Mouse (Mus musculus) midbrain, postnatal 0 days (tissue): ENCODE results near the gene Tvp23b. TPM values are rescaled to one million over a fixed set of nuclear protein-coding genes. Genes with fewer than 3 reads are reported as not detected.
A peak's percentile ranks its signal among the peaks of the same experiment; 100 is the strongest.

Source experiments
- ATAC-seq: fragments of 200-750 bp; cut with Nextera tagmentation; 2 replicates; pipeline ENCODE4 v1.8.0; 2017; ENCODE audit warnings: moderate number of reproducible peaks, mild to moderate bottlenecking, moderate TSS enrichment, moderate library complexity; ENCODE audit not compliant: low FRiP score
- DNase-seq: peaks from one replicate; pipeline ENCODE4 v3.0.0-alpha.2; 2015; ENCODE audit warnings: low spot score
- H3K27ac ChIP-seq: fragments of 300-500 bp; sonication (generic); 2 replicates; pipeline ENCODE4 v1.5.1; 2014; ENCODE audit warnings: low read depth, mild to moderate bottlenecking, low read length, mixed read lengths
- H3K27me3 ChIP-seq: fragments of 300-500 bp; sonication (generic); 2 replicates; pipeline ENCODE4 v1.6.1; 2014; ENCODE audit warnings: low read length, control low read depth, mixed read lengths; ENCODE audit not compliant: insufficient read depth
- H3K36me3 ChIP-seq: fragments of 300-500 bp; sonication (generic); 2 replicates; pipeline ENCODE4 v1.6.1; 2014; ENCODE audit warnings: low read length, control low read depth, mixed read lengths; ENCODE audit not compliant: insufficient read depth
- H3K4me1 ChIP-seq: fragments of 300-500 bp; sonication (generic); 2 replicates; pipeline ENCODE4 v1.6.1; 2014; ENCODE audit warnings: mild to moderate bottlenecking, control low read depth, antibody characterized with exemption, low read length, mixed read lengths; ENCODE audit not compliant: insufficient read depth
- H3K4me2 ChIP-seq: fragments of 300-500 bp; sonication (generic); 2 replicates; pipeline ENCODE4 v1.6.1; 2014; ENCODE audit warnings: low read depth, mild to moderate bottlenecking, low read length, mixed read lengths; ENCODE audit not compliant: poor library complexity, severe bottlenecking
- H3K4me3 ChIP-seq: fragments of 300-500 bp; sonication (generic); 2 replicates; pipeline ENCODE4 v1.5.1; 2014; ENCODE audit warnings: low read depth, mild to moderate bottlenecking, low read length, moderate library complexity
- H3K9ac ChIP-seq: fragments of 300-500 bp; sonication (generic); replicated peaks from 2 replicates; pipeline ENCODE4 v1.6.1; 2014; ENCODE audit warnings: mild to moderate bottlenecking, low read length, moderate library complexity, mixed read lengths; ENCODE audit not compliant: poor library complexity, severe bottlenecking
- H3K9me3 ChIP-seq: fragments of 300-500 bp; sonication (generic); 2 replicates; pipeline ENCODE4 v1.6.1; 2016; ENCODE audit warnings: low read length, control low read depth
- CTCF ChIP-seq: IDR thresholded peaks from 2 replicates; pipeline ENCODE4 v1.5.1; 2016; ENCODE audit warnings: antibody characterized with exemption, mild to moderate bottlenecking
- WGBS: fragments of 180-500 bp; shearing (Covaris S2); extraction: QIAGEN DNeasy Blood & Tissue Kit; methylation state at CpG from one replicate; pipeline ENCODE4 v1.1.7; 2014; 5-methylcytosine and 5-hydroxymethylcytosine counted together
- polyA plus RNA-seq: library from polyadenylated mRNA; unstranded; fragments of >200 nt; fragmentation: Nextera tagmentation; extraction: Ambion mirVana; gene quantifications from 2 replicates; pipeline ENCODE4 v1.2.1, GENCODE M21; 2015
- total RNA-seq: library from RNA; depleted of rRNA; stranded (reverse); fragments of >200 nt; gene quantifications from 2 replicates; pipeline ENCODE4 v1.2.3, GENCODE M21; 2014

The Tvp23b gene
- total and polyA plus RNA-seq, 2 experiments from 2014 or later = 36.6 to 42.5 TPM

DNA sequence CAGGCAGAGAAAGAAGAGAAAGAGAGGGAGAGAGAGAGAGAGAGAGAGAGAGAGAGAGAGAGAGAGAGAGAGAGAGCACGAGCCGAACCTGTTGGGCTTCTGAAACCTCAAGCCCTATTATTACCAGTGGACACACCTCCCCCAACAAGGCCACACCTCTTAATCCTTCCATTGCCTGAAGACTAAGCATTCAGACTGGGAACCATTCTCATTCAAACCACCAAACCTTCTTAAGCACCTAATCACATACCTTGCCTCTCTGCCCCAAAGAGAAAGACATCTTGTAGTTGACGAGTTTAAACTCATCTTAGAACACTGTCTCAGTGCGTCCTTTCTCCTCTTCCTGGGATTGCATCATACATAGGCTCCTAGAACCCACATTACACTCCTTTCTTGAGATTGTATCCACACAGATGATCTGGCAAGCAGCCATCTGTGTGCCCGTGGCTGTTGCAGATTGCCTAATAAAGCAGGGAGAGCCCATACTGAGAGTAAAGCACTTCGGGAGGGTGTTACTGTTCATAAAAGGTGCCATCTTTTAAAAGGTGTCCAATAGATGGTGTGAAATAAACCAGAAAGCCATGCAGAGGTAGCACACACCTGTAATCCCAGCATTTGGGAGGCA is 24.7 kb downstream of the Tvp23b start:
- H3K27me3 ChIP-seq = no peaks in the 10 kb centered on the region
- DNase-seq (no peak), ATAC-seq (no peak)
- TF ChIP-seq CTCF = no peak
- H3K36me3 ChIP-seq = no peaks in the 10 kb centered on the region
- no peaks in the 10 kb centered on the region for H3K4me1 ChIP-seq
- H3K27ac ChIP-seq = no peak overlapping the region
- H3K9ac ChIP-seq = no peak overlapping the region
- no peak overlapping the region for H3K4me2 ChIP-seq
- H3K4me3 ChIP-seq = no peak overlapping the region
- 66% methylated on average over 6 of the region's 6 CpGs for WGBS
- no peaks in the 10 kb centered on the region for H3K9me3 ChIP-seq

DNA sequence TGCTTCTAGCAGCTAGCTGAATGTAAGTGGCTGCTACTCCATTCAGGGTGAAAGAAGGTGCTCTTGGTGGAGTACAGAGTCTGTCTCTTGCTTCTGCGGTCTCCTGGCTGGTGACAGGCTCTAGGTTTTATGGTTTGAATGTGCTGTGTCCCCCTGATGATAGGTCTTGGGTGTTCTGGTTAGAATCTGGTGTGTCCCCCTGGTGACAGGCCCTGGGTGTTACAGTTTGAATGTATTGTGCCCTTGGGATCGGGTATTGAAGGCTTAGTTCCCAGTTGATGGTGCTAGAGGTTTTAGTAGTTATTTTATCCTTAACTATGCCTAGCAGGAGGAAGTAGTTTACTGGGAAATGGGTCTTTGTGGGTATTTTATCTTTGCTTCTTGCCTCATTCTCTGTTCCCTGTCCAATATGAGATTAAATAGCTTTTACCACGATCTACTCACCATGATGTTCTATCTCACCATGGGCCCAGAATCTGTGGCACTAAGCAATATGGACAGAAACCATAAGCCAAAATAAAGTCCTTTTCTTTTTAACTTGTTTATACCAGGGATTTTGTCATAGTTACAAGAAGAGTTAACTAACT is 30.6 kb downstream of the Tvp23b start:
- Histone ChIP-seq H3K9me3 (no peaks in the 10 kb centered on the region), H3K4me1 (0 out of 2 replicates have a peak, but pooled peaks cover 3% of the 10 kb centered on the region), H3K27me3 (no peaks in the 10 kb centered on the region), H3K9ac (no peak overlapping the region), H3K4me2 (no peak overlapping the region), H3K27ac (no peak overlapping the region), H3K4me3 (no peak overlapping the region), H3K36me3 (no peaks in the 10 kb centered on the region)
- no peak for ATAC-seq
- peak; percentile 13; the same call in 1 of the 2 replicates for TF ChIP-seq CTCF
- no peak for DNase-seq
- 88% methylated on average over 3 of the region's 3 CpGs for WGBS

DNA sequence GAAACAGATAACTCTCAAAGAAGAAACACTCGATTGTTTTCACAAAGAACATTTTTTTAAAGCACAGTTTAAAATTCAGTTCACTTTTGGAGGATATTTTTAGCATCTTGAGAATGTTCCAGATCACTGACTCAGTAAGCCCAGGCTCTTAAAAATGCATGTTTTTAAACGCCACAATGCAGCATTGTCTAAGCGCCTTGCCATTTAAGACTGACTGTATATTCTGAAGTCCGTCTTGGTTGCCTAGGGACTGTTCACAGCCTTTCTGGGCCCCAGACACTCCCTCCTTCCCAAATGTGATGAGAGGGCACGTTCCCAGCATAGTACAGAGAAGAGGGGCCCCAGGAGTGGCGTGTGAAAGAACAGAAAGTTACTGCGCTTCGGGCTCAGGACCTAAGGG is 32.1 kb downstream of the Tvp23b start:
- H3K9ac ChIP-seq = no peak overlapping the region
- no peak for TF ChIP-seq CTCF
- H3K27me3 ChIP-seq = no peaks in the 10 kb centered on the region
- H3K9me3 ChIP-seq = no peaks in the 10 kb centered on the region
- no peak overlapping the region for H3K4me2 ChIP-seq
- ATAC-seq = no peak
- 0 out of 2 replicates have a peak, but pooled peaks cover 3% of the 10 kb centered on the region for H3K4me1 ChIP-seq
- H3K27ac ChIP-seq = no peak overlapping the region
- H3K36me3 ChIP-seq = no peaks in the 10 kb centered on the region
- H3K4me3 ChIP-seq = no peak overlapping the region
- DNase-seq = peak; percentile 4
- WGBS = 40% methylated on average over 8 of the region's 8 CpGs

DNA sequence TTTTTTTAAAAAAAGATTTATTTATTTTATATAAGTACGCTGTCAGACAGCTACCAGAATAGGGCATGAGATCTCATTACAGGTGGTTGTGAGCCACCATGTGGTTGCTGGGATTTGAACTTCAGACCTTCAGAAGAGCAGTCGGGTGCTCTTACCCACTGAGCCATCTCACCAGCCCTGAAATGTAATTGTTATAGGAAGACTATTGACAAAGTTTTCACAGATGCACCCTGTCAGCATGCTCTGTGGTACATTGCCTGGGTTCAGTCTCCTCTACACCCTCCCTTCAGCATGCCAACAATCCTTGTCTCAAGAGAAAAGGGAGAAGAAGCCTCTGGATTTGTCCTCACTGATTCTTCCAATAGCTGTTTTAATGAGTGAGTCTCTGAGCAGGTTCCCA is 33.9 kb downstream of the Tvp23b start:
- no peak overlapping the region for H3K4me2 ChIP-seq
- 91% methylated on average over 2 of the region's 2 CpGs for WGBS
- no peak overlapping the region for H3K9ac ChIP-seq
- H3K27me3 ChIP-seq = no peaks in the 10 kb centered on the region
- no peak overlapping the region for H3K27ac ChIP-seq
- no peaks in the 10 kb centered on the region for H3K9me3 ChIP-seq
- no peak overlapping the region for H3K4me3 ChIP-seq
- no peaks in the 10 kb centered on the region for H3K36me3 ChIP-seq
- ATAC-seq (no peak), DNase-seq (no peak)
- 0 out of 2 replicates have a peak, but pooled peaks cover 3% of the 10 kb centered on the region for H3K4me1 ChIP-seq
- no peak for TF ChIP-seq CTCF

DNA sequence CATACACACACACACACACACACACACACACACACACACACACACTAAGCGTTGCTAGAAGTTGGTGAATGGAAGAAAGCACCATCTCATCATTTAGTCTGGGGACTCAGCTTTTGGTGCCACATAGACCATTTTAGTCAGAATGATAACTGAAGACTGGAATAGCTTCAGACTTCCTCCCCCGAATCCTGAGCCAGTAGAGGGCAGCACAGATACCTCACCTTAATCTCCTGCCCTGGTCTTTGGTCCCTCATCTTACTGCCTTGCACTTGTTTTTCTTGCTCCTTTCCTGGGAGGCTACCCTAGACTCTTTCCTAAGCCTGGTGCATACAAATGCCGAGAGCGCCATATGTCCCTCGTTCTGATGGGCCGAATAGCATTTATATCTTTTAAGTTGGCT is 35.3 kb downstream of the Tvp23b start:
- WGBS = 66% methylated on average over 6 of the region's 6 CpGs
- H3K4me1 ChIP-seq = 0 out of 2 replicates have a peak, but pooled peaks cover 3% of the 10 kb centered on the region
- no peak overlapping the region for H3K9ac ChIP-seq
- H3K4me2 ChIP-seq = no peak overlapping the region
- H3K27ac ChIP-seq = no peak overlapping the region
- TF ChIP-seq CTCF = peak; percentile 48
- no peaks in the 10 kb centered on the region for H3K36me3 ChIP-seq
- DNase-seq = no peak
- H3K9me3 ChIP-seq = no peaks in the 10 kb centered on the region
- H3K27me3 ChIP-seq = no peaks in the 10 kb centered on the region
- ATAC-seq = no peak
- no peak overlapping the region for H3K4me3 ChIP-seq

DNA sequence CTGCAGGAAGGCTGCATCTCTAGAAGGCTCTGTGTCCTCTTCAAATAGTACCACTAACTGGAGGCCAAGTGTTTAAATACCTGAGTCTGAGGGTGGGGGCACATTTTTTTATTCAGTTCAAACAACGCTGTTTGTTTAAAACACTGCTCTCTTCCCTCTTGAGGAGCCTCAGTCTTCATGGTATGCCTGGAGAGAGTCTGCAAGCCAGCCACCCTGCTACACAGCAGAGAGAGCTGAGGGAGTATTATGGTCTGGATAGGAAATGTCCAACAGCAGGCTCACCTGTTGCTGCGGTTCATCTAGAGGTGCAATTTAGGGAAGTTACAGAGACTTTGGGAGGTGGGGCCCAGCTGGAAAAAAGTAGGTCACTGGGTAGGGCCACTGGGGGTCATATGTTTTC is 36.2 kb downstream of the Tvp23b start:
- no peak for DNase-seq
- Histone ChIP-seq H3K9ac (no peak overlapping the region), H3K36me3 (no peaks in the 10 kb centered on the region), H3K9me3 (no peaks in the 10 kb centered on the region), H3K27me3 (no peaks in the 10 kb centered on the region), H3K4me3 (no peak overlapping the region), H3K4me1 (0 out of 2 replicates have a peak, but pooled peaks cover 3% of the 10 kb centered on the region), H3K27ac (no peak overlapping the region), H3K4me2 (no peak overlapping the region)
- 98% methylated on average over 2 of the region's 2 CpGs for WGBS
- TF ChIP-seq CTCF = no peak
- ATAC-seq = no peak
